Mouse (Mus musculus) liver, adult 2 months (tissue): ENCODE measurements around the gene B2m.

Source experiments
- CTCF ChIP-seq: fragments of 200-500 bp; IDR thresholded peaks from 2 replicates; pipeline ENCODE4 v1.5.1; 2011; ENCODE audit warnings: low read depth, low read length, control low read depth
- POLR2A ChIP-seq: fragments of 200-500 bp; IDR thresholded peaks from 2 replicates; pipeline ENCODE4 v1.6.1; 2011; ENCODE audit warnings: low read length, control low read depth; ENCODE audit not compliant: insufficient read depth; ENCODE audit errors: extremely low read depth

GRCm38 (mm10) chr2:122109714-122110113 is 37.8 kb upstream of the B2m start:
- TF ChIP-seq CTCF (no peak), POLR2A (no peak)
